Mouse (Mus musculus): ENCODE data around the gene Stk24. TPM values are rescaled to one million over a fixed set of nuclear protein-coding genes. Genes with fewer than 3 reads are reported as not detected.
A peak's percentile ranks its signal among the peaks of the same experiment; 100 is the strongest.

Stk24 gene
- polyA plus RNA-seq, 1 experiment from 2014 or later = 34.0 TPM

- DNase-seq (ENCODE audit: low spot score) = no peak
- no peaks in the 10 kb centered on the region for H3K27me3 ChIP-seq (ENCODE audit: control insufficient read depth, insufficient read depth, low read length)
- no peak overlapping the region for H3K4me3 ChIP-seq (ENCODE audit: low read depth, low read length)
- TF ChIP-seq EP300 (optimal IDR thresholded peaks at IDR 0.05) (no peak), CTCF (IDR thresholded peaks at IDR 0.05; ENCODE audit: low read depth) (no peak)
- H3K9ac ChIP-seq (ENCODE audit: low read length) = no peak overlapping the region
- no peaks in the 10 kb centered on the region for H3K9me3 ChIP-seq (ENCODE audit: control insufficient read depth, low read length)
- peaks cover 4% of the 10 kb centered on the region; the same call in 1 of the 2 replicates for H3K36me3 ChIP-seq (ENCODE audit: control insufficient read depth, insufficient read depth, low read length)
- no peak for ATAC-seq (ENCODE audit: low FRiP score, low TSS enrichment)
- H3K4me2 ChIP-seq (replicated peaks; ENCODE audit: low read depth) = no peak overlapping the region
- H3K27ac ChIP-seq (replicated peaks) = no peak overlapping the region
- H3K4me1 ChIP-seq (replicated peaks; ENCODE audit: control insufficient read depth, insufficient read depth) = no peaks in the 10 kb centered on the region
- WGBS = 88% methylated on average over 10 of the region's 10 CpGs
Observed at GRCm38 (mm10) chr14:121254869-121255268, 124.9 kb downstream of the Stk24 start.

GRCm38 (mm10) chr14:121252542-121252941 is 127.3 kb downstream of the Stk24 start:
- ATAC-seq (ENCODE audit: low FRiP score, low TSS enrichment) (no peak), DNase-seq (ENCODE audit: low spot score) (no peak)
- TF ChIP-seq CTCF (IDR thresholded peaks at IDR 0.05; ENCODE audit: low read depth) (no peak), EP300 (optimal IDR thresholded peaks at IDR 0.05) (no peak)
- H3K27ac ChIP-seq (replicated peaks) = no peak overlapping the region
- no peak overlapping the region for H3K9ac ChIP-seq (ENCODE audit: low read length)
- no peaks in the 10 kb centered on the region for H3K4me1 ChIP-seq (replicated peaks; ENCODE audit: control insufficient read depth, insufficient read depth)
- no peak overlapping the region for H3K4me3 ChIP-seq (ENCODE audit: low read depth, low read length)
- H3K9me3 ChIP-seq (ENCODE audit: control insufficient read depth, low read length) = no peaks in the 10 kb centered on the region
- no peak overlapping the region for H3K4me2 ChIP-seq (replicated peaks; ENCODE audit: low read depth)
- no peaks in the 10 kb centered on the region for H3K27me3 ChIP-seq (ENCODE audit: control insufficient read depth, insufficient read depth, low read length)
- H3K36me3 ChIP-seq (ENCODE audit: control insufficient read depth, insufficient read depth, low read length) = peaks cover 2% of the 10 kb centered on the region; the same call in 1 of the 2 replicates
- WGBS = 93% methylated on average over 10 of the region's 10 CpGs

DNA sequence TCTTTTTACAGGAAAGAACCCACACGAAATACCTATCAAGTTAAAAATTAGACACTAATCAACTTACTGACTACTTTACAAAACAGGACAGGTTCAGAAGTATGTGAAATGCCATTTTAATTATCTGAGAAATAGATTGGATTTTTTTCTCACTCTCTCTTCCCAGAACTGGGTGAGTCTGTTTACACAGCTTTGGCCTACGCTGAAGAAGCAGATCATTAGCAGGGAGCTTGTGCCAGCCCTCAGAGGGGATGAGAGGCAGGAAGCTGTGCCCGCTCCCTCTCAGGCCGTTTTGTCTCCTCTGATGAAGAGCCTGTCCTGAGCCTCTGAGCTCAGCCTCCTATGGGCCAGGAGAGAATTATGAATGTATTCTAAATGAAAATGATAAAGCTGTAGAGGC is 128.1 kb downstream of the Stk24 start:
- H3K9ac ChIP-seq (ENCODE audit: low read length) = no peak overlapping the region
- 30% methylated on average over 4 of the region's 4 CpGs for WGBS
- ATAC-seq (ENCODE audit: low FRiP score, low TSS enrichment) = peak; percentile 27; the same call in 1 of the 2 replicates

GRCm38 (mm10) chr14:121251099-121251498 is 128.7 kb downstream of the Stk24 start:
- Histone ChIP-seq H3K27me3 (ENCODE audit: control insufficient read depth, insufficient read depth, low read length) (no peaks in the 10 kb centered on the region), H3K27ac (replicated peaks) (no peak overlapping the region), H3K4me1 (replicated peaks; ENCODE audit: control insufficient read depth, insufficient read depth) (no peaks in the 10 kb centered on the region), H3K36me3 (ENCODE audit: control insufficient read depth, insufficient read depth, low read length) (no peaks in the 10 kb centered on the region; the same call in 1 of the 2 replicates), H3K4me3 (ENCODE audit: low read depth, low read length) (no peak overlapping the region), H3K9me3 (ENCODE audit: control insufficient read depth, low read length) (no peaks in the 10 kb centered on the region), H3K9ac (ENCODE audit: low read length) (no peak overlapping the region), H3K4me2 (replicated peaks; ENCODE audit: low read depth) (no peak overlapping the region)
- TF ChIP-seq EP300 (optimal IDR thresholded peaks at IDR 0.05) (no peak), CTCF (IDR thresholded peaks at IDR 0.05; ENCODE audit: low read depth) (no peak)
- DNase-seq (ENCODE audit: low spot score) (no peak), ATAC-seq (ENCODE audit: low FRiP score, low TSS enrichment) (no peak)
- WGBS = 75% methylated on average over 5 of the region's 5 CpGs

More for the DNA sequence above, 128.1 kb downstream of the Stk24 start:
- no peak for TF ChIP-seq CTCF (IDR thresholded peaks at IDR 0.05; ENCODE audit: low read depth)
- no peak for TF ChIP-seq EP300 (optimal IDR thresholded peaks at IDR 0.05)
- H3K27ac ChIP-seq (replicated peaks) = no peak overlapping the region
- no peaks in the 10 kb centered on the region for H3K9me3 ChIP-seq (ENCODE audit: control insufficient read depth, low read length)
- no peaks in the 10 kb centered on the region; the same call in 1 of the 2 replicates for H3K36me3 ChIP-seq (ENCODE audit: control insufficient read depth, insufficient read depth, low read length)
- H3K4me3 ChIP-seq (ENCODE audit: low read depth, low read length) = no peak overlapping the region
- H3K4me1 ChIP-seq (replicated peaks; ENCODE audit: control insufficient read depth, insufficient read depth) = no peaks in the 10 kb centered on the region
- no peak overlapping the region for H3K4me2 ChIP-seq (replicated peaks; ENCODE audit: low read depth)
- no peak for DNase-seq (ENCODE audit: low spot score)
- no peaks in the 10 kb centered on the region for H3K27me3 ChIP-seq (ENCODE audit: control insufficient read depth, insufficient read depth, low read length)

DNA sequence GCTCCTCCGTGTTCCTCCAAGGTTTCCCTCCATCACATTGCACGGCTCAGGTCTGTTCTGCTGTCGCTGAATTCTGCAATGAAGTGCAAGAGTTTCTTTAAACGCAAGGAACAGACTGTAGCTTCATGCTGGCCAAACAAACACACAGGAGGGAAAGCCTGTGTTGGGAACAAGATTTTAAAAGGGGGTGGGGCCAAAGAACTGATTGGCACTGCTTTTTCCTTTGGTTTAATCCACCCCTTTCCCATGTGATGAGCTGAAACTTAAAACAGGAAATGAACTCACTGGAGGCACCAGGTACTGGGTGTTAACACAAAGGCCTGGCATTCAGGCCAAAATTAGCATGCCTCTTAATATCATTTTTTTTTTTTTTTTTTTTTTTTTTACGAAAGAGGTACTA is 131.5 kb downstream of the Stk24 start:
- H3K4me3 ChIP-seq (ENCODE audit: low read depth, low read length) = no peak overlapping the region
- 77% methylated on average over 5 of the region's 5 CpGs for WGBS
- H3K4me1 ChIP-seq (replicated peaks; ENCODE audit: control insufficient read depth, insufficient read depth) = no peaks in the 10 kb centered on the region
- ATAC-seq (ENCODE audit: low FRiP score, low TSS enrichment) (no peak), DNase-seq (ENCODE audit: low spot score) (no peak)
- H3K27ac ChIP-seq (replicated peaks) = no peak overlapping the region
- no peak for TF ChIP-seq CTCF (IDR thresholded peaks at IDR 0.05; ENCODE audit: low read depth)
- TF ChIP-seq EP300 (optimal IDR thresholded peaks at IDR 0.05) = no peak
- H3K9me3 ChIP-seq (ENCODE audit: control insufficient read depth, low read length) = no peaks in the 10 kb centered on the region
- no peaks in the 10 kb centered on the region for H3K27me3 ChIP-seq (ENCODE audit: control insufficient read depth, insufficient read depth, low read length)
- H3K4me2 ChIP-seq (replicated peaks; ENCODE audit: low read depth) = no peak overlapping the region
- peaks cover 2% of the 10 kb centered on the region; the same call in 1 of the 2 replicates for H3K36me3 ChIP-seq (ENCODE audit: control insufficient read depth, insufficient read depth, low read length)
- H3K9ac ChIP-seq (ENCODE audit: low read length) = no peak overlapping the region

DNA sequence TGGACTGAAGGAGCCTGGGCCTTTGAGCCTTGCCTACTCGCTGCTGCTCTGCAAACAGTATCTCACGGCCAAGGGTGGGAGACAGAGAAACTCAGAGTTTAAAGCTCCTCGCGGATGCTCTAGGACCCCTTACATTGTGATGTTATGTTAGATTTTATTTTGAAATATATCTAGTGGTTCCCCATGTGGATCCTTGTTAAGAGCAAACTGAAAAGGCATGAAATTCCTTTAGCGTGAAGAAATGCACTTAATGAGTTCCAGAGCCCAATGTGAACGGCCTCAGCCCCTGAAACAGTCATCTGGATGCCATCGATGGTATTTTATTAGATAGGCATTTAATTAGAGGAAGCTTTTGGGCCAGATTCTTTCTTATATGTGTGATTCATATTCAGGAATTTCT is 132.5 kb downstream of the Stk24 start:
- WGBS = 69% methylated on average over 7 of the region's 7 CpGs
- Histone ChIP-seq H3K4me2 (replicated peaks; ENCODE audit: low read depth) (no peak overlapping the region), H3K9me3 (ENCODE audit: control insufficient read depth, low read length) (no peaks in the 10 kb centered on the region), H3K36me3 (ENCODE audit: control insufficient read depth, insufficient read depth, low read length) (peaks cover 2% of the 10 kb centered on the region; the same call in 1 of the 2 replicates), H3K27me3 (ENCODE audit: control insufficient read depth, insufficient read depth, low read length) (no peaks in the 10 kb centered on the region), H3K27ac (replicated peaks) (no peak overlapping the region), H3K9ac (ENCODE audit: low read length) (no peak overlapping the region), H3K4me1 (replicated peaks; ENCODE audit: control insufficient read depth, insufficient read depth) (no peaks in the 10 kb centered on the region), H3K4me3 (ENCODE audit: low read depth, low read length) (no peak overlapping the region)
- ATAC-seq (ENCODE audit: low FRiP score, low TSS enrichment) = no peak; the same call in 1 of the 2 replicates
- no peak for DNase-seq (ENCODE audit: low spot score)
- TF ChIP-seq CTCF (IDR thresholded peaks at IDR 0.05; ENCODE audit: low read depth) (no peak), EP300 (optimal IDR thresholded peaks at IDR 0.05) (no peak)

Data from stomach, postnatal 0 days (tissue).